Mouse (Mus musculus): ENCODE results near the gene S100a14.

S100a14 gene

GRCm38 (mm10) chr3:90526580-90526979, at the start of gene S100a14:
Gene S100a14 (plus strand): TSS chr3:90526856.
- no peak for DNase-seq (ENCODE audit: inconsistent ontology term)

GRCm38 (mm10) chr3:90486998-90487397, 39.7 kb upstream of the S100a14 start:
- no peak for DNase-seq (ENCODE audit: inconsistent ontology term)

DNA sequence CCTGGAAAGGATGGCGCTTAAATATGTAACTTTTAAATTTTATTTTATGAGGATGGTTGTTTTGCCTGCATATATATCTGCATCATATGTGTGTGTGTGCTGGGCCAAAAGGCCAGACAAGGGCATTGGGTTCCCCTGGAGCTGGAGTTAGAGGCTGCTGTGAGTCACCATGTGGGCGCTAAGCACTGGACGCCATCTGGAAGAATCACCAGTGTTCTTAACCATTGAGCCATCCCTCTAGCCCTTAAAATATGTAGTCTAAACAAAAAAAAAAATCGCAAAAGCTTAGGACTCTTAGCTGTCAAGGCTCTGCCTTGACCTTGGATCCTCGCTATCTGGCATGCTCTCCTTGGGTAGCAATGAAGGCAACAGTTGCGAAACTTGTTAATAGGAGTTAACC, 38.1 kb upstream of the S100a14 start:
- DNase-seq (ENCODE audit: inconsistent ontology term), result no peak

GRCm38 (mm10) chr3:90490696-90491256, 35.9 kb upstream of the S100a14 start, which contains the start of gene Snapin:
Gene Snapin (minus strand): TSS chr3:90491033.
- DNase-seq (ENCODE audit: inconsistent ontology term), result peak; percentile 95

DNA sequence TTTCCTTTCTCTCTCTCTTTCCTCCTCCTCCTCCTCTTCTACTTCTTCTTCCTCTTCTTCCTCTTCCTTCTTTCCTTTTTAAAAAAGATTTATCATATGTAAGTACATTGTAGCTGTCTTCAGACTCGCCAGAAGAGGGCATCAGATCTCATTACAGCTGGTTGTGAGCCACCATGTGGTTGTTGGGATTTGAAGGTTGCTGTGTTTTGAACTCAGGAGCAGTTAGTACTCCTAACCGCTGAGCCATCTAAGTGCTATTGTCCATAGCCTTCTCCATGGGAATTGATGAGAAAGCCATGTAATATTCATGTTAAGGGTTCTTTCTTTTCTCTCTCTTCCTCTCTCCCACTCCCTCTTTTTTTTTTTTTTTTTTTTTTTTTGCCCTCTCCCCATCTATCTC, 35.3 kb upstream of the S100a14 start:
- no peak for DNase-seq (ENCODE audit: inconsistent ontology term)

DNA sequence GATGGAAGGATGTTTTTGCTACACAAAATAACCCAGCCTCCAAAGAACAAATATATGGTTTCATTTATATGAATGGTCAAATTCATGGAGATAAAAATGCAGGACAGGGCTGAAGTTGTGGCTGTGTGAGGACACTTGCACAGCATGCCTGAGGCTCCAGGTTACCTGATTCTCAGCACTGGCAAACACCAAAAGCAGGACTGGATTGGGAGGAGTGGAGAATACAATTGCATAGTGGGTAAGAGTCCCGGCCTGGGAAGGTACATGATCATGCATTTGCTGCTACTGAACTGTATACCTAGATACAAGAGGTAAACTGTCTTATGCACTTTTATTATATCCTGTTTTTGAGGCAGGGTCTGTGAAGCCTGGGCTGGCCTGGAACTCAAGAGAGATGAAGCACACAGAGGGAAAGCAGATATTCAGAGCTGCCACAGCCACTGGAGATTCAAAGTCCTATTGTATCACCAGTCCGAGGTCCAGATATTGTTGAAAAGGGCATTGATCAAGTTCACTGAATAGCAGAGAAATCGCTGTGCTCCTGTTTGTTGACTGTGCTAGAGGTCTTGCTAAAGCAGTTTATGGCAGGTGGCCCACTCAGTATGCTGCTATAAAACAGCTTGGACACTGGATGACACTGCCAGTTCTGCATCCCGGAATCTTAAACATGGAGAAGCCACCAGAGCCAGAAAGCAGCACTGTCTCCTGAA, 32.7 kb upstream of the S100a14 start:
- DNase-seq (ENCODE audit: inconsistent ontology term), result no peak

DNA sequence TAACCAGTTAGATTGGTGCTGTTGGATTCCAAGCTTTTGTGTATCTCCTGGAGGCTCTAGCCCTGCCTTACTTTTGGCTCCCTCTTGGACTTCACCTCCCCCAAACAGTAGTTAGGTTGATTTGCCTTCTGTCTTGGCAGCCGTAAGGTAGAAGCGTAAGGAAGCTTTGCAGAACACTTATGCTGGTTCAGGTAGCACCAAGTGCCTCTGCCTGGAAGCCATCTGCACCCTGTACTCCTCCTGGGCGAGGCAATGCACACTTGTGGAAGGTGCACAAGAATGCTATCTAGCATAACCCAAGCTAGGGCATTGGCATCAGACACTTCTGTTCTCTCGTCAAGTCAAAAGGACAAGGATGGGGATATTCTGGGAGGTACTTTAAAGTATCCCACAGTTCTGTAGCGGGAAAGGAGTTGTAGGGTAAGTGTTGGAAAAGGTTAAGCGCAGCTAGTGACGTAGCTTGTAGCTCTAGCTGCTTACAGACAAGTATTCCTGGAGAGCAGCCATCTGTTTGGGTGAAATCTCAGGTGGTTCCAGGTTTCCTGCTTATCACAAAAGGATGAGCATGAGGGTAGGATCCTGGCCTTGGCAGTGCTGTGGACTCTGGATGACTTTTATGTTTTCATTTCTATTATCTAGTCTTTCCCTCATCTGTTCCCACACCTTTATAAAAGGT, 30.7 kb upstream of the S100a14 start:
- no peak for DNase-seq (ENCODE audit: inconsistent ontology term)

- no peak for DNase-seq (ENCODE audit: inconsistent ontology term)
Observed at GRCm38 (mm10) chr3:90497597-90497996, 29.1 kb upstream of the S100a14 start.

DNA sequence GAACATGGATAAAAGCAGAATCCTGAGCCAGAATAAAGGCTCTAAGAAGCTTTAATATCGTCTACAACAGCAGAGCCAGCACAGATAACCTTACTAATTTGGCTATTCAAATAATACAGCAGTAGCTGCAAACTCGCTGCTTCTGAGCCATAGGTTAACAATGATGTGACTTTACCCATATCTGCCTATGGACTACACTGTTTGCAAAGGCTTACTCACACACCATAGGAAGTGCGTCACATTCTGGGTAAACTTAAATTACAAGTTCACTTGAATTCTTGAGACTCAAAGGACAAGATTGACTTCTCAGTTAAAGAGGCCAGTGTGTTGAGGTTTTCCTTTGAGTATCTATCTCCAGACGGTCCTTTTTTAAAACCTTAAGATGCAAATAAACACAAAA, 23.2 kb upstream of the S100a14 start:
- DNase-seq (ENCODE audit: inconsistent ontology term), result no peak

GRCm38 (mm10) chr3:90505216-90505615, 21.4 kb upstream of the S100a14 start:
- DNase-seq (ENCODE audit: inconsistent ontology term), result no peak

- no peak for DNase-seq (ENCODE audit: inconsistent ontology term)
Observed at GRCm38 (mm10) chr3:90506362-90506761, 20.3 kb upstream of the S100a14 start.

DNA sequence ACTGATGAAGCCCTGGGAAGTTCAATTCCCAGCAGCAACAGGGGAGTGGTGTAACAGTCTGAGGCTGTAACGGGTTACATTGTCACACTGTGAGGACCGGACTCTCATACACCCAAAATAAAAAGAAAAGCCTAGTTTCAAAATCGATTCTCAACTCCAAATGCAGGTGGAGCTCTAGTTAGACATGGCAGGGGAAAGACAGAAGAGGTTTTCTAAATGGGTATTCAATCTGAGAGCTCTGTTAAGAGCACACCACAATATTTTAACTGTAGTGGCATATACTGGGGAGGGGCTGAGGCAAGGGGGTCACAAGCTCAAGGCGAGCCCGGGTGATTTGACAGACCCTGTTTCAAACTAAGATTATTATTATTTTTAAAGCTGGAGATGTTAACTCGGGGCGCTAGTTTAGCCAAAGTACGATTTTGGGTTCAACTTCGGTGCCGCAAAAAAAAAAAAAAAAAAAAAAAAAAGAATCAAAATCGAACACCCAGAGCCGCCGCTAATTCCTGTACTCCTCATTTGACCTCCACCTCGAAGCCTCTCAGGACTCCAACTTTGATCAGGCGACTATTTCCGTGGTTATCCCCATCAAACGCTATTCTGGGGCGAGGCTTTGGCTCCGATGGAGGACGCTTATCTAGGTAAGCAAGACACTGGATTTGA, 18.2 kb upstream of the S100a14 start:
- DNase-seq (ENCODE audit: inconsistent ontology term), result peak; percentile 40

DNA sequence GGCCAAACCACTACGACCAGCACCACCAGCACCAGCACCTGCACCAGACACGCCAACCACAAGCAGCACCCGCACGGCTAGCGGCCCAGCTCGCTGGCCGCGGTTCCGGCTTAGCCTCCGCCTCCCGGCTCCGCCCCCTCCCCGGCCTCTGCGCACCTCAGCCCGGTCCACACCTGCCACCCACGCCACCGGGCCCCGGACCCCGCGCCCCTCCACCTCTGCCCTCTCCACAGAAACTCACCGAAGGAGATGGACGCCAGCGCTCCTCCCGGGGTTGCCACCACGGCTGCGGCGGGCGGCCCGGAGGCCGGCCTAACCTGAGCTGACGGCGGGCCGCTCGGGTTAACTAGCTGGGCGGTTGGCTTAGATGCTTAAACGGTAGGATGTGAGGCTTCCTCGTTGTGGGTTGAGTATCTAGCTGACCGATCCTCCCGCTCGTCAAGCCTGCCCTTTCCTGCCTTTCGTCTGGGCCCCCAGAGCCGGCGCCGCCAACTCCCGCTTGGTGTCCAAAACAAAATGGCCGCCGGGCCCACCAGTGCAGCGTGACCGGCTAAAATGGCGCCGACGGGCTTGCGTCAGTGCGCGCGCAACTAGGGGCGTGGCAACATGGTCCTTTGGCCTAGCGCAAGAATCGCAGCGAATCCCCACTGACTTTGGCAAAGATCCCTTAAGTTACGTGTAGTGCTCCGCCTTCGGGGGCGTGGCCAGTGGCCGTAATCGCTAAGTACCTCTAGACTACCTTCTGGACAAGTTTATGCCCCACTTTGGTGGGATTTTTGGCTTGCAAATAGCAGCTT, 17.5 kb upstream of the S100a14 start, which contains the start of gene Chtop:
TSS of gene Chtop (minus strand) at position 549 of the 797 bp plus-strand sequence.
- peak; percentile 99 for DNase-seq (ENCODE audit: inconsistent ontology term)

- no peak for DNase-seq (ENCODE audit: inconsistent ontology term)
Observed at GRCm38 (mm10) chr3:90509747-90510123, 16.9 kb upstream of the S100a14 start.

DNA sequence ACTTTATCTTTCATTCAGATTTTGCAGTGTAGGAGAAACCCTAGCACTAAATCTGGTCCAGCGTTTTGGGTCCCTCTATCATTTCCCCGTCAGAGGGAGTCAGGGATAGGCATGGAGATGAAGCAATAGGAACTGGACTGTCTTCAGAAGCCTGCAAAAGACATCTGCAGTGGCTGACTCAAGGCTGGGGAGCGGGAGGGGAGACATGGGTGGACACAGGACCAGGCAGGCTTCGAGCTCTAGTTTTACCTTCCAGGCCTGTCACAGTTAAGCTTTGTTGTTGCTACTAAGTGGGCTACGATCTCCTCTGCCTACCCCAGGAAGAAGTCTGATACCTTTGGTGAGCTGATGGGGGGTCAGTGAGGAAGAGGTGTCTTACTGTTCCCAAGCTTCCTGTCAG, 14.4 kb upstream of the S100a14 start:
- no peak for DNase-seq (ENCODE audit: inconsistent ontology term)

GRCm38 (mm10) chr3:90512948-90513642, 13.6 kb upstream of the S100a14 start:
- DNase-seq (ENCODE audit: inconsistent ontology term), result no peak

DNA sequence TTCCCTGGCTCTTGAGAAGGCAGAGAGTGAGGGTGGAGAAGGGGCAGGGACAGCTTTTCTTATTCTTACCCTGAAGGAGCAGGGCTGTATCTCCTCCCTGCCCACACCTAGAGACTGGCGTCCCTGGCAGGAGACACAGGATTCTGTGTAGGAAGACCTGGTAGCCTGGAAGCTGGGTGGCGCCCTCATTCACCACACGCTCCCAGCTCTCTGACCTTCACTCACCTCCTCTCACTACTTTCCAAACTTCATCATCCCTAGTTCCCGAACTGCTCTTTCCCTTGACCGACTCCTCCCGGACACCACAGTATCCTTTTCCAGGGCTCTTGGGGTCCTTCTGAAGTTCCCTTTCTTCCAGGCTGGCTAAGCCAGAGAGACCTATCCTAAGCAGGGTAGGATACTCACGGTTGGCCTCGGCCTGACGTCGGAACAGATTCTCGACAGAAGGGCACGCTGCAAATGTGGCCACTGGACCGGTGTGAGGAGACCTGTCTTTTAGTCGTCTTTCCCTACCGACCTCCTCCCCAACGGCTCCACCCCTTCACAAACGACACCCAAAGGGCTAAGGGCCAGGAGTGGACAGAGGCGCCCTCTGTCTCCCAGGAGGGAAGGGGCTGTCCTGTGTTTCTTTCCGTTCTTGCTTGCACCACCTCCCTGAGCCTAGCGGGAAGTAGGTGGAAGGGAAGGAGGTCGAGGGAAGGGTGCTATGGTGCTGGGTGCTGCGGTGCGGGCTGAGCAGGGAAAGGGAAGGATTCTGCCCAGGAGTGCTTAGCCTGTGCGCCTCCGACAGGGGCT, 12.7 kb upstream of the S100a14 start, which contains the start of the genes S100a1 and S100a13:
TSS of gene S100a1 (minus strand) at position 597 of the 795 bp plus-strand sequence.
TSS of gene S100a13 (plus strand) at position 640 of the 795 bp plus-strand sequence.
- DNase-seq (ENCODE audit: inconsistent ontology term), result peak; percentile 88

GRCm38 (mm10) chr3:90514691-90515090, 12.0 kb upstream of the S100a14 start:
- DNase-seq (ENCODE audit: inconsistent ontology term), result peak; percentile 79

DNA sequence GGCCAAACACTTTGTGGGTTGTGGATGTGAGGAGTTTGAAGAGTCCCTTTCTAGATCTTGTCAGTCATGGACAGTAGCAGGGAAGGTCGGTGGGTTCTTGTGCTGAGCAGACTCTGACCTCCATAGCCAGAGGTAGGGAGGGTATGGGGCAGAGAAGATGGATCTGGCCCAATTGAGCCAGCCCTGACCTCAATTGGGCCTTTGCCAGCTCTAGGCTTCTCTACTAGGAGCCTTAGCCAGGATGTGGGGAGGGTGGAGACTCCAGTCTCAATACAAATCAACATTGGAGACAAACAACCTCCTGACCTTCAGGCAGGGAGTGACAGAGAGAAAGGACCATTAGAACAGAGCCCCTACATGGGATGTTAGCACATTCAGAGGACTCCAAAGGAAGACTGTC, 11.4 kb upstream of the S100a14 start:
- DNase-seq (ENCODE audit: inconsistent ontology term), result no peak

DNA sequence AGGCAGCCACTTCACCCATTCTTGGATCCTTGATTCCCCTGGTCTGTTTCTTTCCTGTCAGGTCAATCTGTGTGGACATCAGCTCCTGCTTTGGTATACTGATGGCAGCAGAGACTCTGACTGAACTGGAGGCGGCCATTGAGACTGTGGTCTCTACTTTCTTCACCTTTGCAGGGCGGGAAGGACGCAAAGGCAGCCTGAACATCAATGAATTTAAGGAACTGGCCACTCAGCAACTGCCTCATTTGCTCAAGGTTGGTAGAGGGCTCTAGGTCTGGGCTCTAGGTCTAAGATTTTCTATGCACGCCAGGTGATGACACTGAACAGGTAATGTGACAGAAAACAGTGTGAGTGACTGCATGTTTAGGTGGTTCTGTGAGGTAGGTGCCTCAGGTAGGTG, 10.9 kb upstream of the S100a14 start:
- no peak for DNase-seq (ENCODE audit: inconsistent ontology term)

Measured in Muller cell, postnatal 12 days (primary cell).